Mouse (Mus musculus): Measurements from ENCODE around the gene Grk5.

GRCm38 (mm10) chr19:60874064-60874694 lies 15.4 kb upstream of the Grk5 start, which contains the start of gene Prdx3:
- no peak for TF ChIP-seq CTCF (IDR thresholded peaks at IDR 0.05; ENCODE audit: extremely low read depth, insufficient read depth, low read length)
- TF ChIP-seq POLR2A (IDR thresholded peaks at IDR 0.05; ENCODE audit: extremely low read depth, insufficient read depth, low read length) = peak; percentile 94

Data from cortical plate, adult 2 months (tissue).